Mouse (Mus musculus): ENCODE measurements at regions not wholly inside any gene's neighbourhood (a gene's known extent, or its start where the extent isn't known, plus 50 kb on each side); places are given as distances from the start of the nearest gene placed in this dataset.
A peak's percentile ranks its signal among the peaks of the same experiment; 100 is the strongest.

DNA sequence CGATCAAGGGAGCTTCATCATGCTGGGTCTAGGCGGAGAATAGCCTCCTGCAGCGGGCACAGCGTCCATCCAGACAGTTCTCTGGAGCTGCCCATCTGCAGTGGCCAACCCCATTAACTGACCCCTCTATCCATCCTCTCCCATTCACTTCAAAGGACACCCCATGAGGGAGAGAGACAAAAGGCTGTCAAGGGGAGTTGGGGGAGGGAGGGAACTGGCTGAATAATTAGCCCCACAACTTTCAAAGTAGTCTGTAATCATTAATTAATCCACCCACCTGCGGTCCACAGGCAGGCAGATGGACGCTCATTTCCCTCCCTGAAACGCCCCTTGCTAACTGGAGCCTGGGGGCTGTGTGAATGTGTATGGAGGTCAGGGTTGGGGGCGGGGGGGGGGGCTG, 433.7 kb downstream of the Cd83 start:
- H3K27me3 ChIP-seq (ENCODE audit: control insufficient read depth, insufficient read depth, low read length), result no peaks in the 10 kb centered on the region
- no peaks in the 10 kb centered on the region for H3K36me3 ChIP-seq (ENCODE audit: control insufficient read depth, insufficient read depth, low read length)
- WGBS, result 80% methylated on average over 8 of the region's 8 CpGs
- TF ChIP-seq CTCF (IDR thresholded peaks at IDR 0.05; ENCODE audit: extremely low read depth, insufficient read length, insufficient replicate concordance, low read depth, low read length), result no peak
- TF ChIP-seq POLR2A (IDR thresholded peaks at IDR 0.05; ENCODE audit: low read depth, low read length), result no peak
- H3K4me1 ChIP-seq (ENCODE audit: control insufficient read depth, insufficient read depth, insufficient read length, low read length), result no peaks in the 10 kb centered on the region
- H3K27ac ChIP-seq (ENCODE audit: insufficient read depth, low read depth, low read length), result no peak overlapping the region
- H3K4me3 ChIP-seq (ENCODE audit: low read depth, low read length), result no peak overlapping the region

DNA sequence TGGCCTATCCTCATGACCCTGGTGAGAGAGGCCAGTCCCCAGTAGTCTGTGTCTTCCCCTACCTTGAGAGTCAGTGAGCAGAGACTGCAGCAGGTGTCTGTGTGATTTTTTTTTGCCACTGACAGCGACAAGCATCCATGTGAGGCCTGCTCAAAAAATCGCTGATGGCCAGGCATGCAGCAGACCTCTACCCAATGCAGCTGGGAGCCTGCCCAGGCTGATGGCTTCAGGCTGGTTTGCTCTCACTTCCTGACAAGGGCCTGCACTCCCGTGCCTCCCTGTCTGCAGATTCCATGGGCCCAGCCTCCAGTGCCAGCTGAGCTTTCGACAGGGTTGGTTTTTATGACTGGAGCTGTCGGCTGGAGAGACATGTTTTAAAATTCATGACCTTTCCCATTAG, 437.1 kb downstream of the Cd83 start:
- no peaks in the 10 kb centered on the region for H3K4me1 ChIP-seq (ENCODE audit: control insufficient read depth, insufficient read depth, insufficient read length, low read length)
- no peak overlapping the region for H3K4me3 ChIP-seq (ENCODE audit: low read depth, low read length)
- H3K27me3 ChIP-seq (ENCODE audit: control insufficient read depth, insufficient read depth, low read length), result no peaks in the 10 kb centered on the region
- no peaks in the 10 kb centered on the region for H3K36me3 ChIP-seq (ENCODE audit: control insufficient read depth, insufficient read depth, low read length)
- TF ChIP-seq POLR2A (IDR thresholded peaks at IDR 0.05; ENCODE audit: low read depth, low read length), result no peak
- TF ChIP-seq CTCF (IDR thresholded peaks at IDR 0.05; ENCODE audit: extremely low read depth, insufficient read length, insufficient replicate concordance, low read depth, low read length), result no peak
- H3K27ac ChIP-seq (ENCODE audit: insufficient read depth, low read depth, low read length), result no peak overlapping the region
- WGBS, result 64% methylated on average over 5 of the region's 5 CpGs

DNA sequence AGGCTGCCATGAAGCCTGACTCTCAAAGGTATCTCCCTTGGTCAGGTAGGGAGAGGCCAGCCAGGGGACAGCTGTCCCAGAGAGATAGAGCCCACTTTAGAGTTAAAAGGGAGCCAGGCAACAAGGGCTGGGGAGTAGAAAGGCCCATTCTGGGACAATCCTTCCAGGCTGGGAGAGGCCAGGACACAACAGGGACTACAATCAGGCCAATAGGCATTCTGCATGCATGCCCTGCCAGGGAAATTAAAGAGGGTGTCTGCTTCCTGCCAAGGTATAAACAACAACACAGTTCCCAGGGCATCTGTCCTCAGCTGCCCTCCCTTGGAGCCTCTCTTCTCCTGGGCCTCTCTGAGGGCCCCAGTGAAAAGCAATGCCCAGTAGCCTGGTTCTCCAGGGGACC, 437.8 kb downstream of the Cd83 start:
- H3K27ac ChIP-seq (ENCODE audit: insufficient read depth, low read depth, low read length), result no peak overlapping the region
- H3K4me3 ChIP-seq (ENCODE audit: low read depth, low read length), result no peak overlapping the region
- no peaks in the 10 kb centered on the region for H3K27me3 ChIP-seq (ENCODE audit: control insufficient read depth, insufficient read depth, low read length)
- H3K36me3 ChIP-seq (ENCODE audit: control insufficient read depth, insufficient read depth, low read length), result no peaks in the 10 kb centered on the region
- TF ChIP-seq POLR2A (IDR thresholded peaks at IDR 0.05; ENCODE audit: low read depth, low read length) (no peak), CTCF (IDR thresholded peaks at IDR 0.05; ENCODE audit: extremely low read depth, insufficient read length, insufficient replicate concordance, low read depth, low read length) (no peak)
- no peaks in the 10 kb centered on the region for H3K4me1 ChIP-seq (ENCODE audit: control insufficient read depth, insufficient read depth, insufficient read length, low read length)

DNA sequence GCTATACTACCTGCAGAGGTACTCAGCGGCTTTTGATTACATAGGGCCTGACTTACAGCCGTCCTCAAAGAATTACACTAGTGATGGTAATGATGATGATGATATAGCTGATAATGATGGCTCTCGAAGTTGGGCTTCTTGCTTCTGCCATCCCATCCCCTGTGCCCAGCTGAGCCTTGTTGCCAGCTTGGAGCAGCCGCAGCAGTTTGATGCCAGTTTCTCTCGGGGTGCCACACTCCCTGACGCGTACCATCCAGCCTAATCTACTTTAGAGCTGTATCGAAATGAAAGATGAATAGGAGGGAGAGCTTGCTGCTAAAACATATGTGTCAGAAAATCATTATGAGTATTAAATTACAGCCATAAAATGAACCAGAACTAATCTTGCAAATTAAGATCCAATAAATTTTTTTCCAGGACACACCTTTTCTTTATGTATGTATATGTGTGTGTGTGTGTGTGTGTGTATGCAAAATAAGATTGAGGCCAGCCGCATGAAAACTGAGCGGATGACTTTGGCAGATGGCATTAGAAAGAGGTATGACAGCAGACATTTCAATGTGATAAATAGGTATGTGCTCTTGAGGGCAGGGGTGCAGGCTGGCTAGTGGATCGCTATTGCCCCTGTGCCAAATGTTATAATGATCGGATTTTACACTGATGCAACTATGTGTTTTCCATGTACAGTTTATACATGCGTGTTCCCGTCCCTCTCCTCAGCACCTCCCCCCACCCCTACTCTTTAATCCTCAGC, 443.3 kb downstream of the Cd83 start:
- WGBS, result 74% methylated on average over 14 of the region's 14 CpGs
- TF ChIP-seq CTCF (IDR thresholded peaks at IDR 0.05; ENCODE audit: extremely low read depth, insufficient read length, insufficient replicate concordance, low read depth, low read length) (no peak), POLR2A (IDR thresholded peaks at IDR 0.05; ENCODE audit: low read depth, low read length) (no peak)
- Histone ChIP-seq H3K4me3 (ENCODE audit: low read depth, low read length) (no peak overlapping the region), H3K27ac (ENCODE audit: insufficient read depth, low read depth, low read length) (0 out of 2 replicates have a peak overlapping the region, but pooled peaks have one; percentile 14), H3K36me3 (ENCODE audit: control insufficient read depth, insufficient read depth, low read length) (no peaks in the 10 kb centered on the region), H3K4me1 (ENCODE audit: control insufficient read depth, insufficient read depth, insufficient read length, low read length) (no peaks in the 10 kb centered on the region), H3K27me3 (ENCODE audit: control insufficient read depth, insufficient read depth, low read length) (no peaks in the 10 kb centered on the region)

DNA sequence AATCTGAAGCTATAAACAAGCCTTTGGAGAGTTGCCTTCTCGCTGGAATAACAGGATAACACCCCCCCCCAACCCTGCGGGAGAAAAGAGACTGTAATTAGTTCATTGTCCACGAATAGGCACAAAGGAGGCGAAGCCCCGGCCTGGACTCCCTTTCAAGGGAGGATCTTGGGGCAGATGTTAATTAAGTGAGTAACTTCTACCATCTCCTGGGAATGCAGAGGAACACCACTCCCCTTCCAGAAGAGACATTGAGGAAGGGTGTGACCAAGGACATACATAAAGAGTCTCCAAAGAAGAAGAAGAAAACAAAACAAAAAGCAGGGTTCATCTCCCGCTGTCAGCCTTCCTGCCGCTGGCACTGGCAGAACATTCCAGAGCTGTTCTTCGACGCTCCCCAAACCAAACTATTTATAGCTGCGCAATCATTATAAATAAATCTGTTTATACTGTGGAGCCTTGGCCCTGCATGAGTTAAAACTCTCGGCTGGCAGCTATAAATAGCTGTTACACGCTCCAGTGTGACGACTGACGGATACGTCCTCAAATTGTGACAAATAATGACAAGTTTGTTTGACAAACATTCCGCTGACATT, 444.1 kb downstream of the Cd83 start:
- Histone ChIP-seq H3K4me3 (ENCODE audit: low read depth, low read length) (no peak overlapping the region), H3K36me3 (ENCODE audit: control insufficient read depth, insufficient read depth, low read length) (no peaks in the 10 kb centered on the region), H3K4me1 (ENCODE audit: control insufficient read depth, insufficient read depth, insufficient read length, low read length) (no peaks in the 10 kb centered on the region), H3K27me3 (ENCODE audit: control insufficient read depth, insufficient read depth, low read length) (no peaks in the 10 kb centered on the region), H3K27ac (ENCODE audit: insufficient read depth, low read depth, low read length) (0 out of 2 replicates have a peak overlapping the region, but pooled peaks have one; percentile 14)
- TF ChIP-seq POLR2A (IDR thresholded peaks at IDR 0.05; ENCODE audit: low read depth, low read length) (no peak), CTCF (IDR thresholded peaks at IDR 0.05; ENCODE audit: extremely low read depth, insufficient read length, insufficient replicate concordance, low read depth, low read length) (no peak)
- 37% methylated on average over 16 of the region's 16 CpGs for WGBS

DNA sequence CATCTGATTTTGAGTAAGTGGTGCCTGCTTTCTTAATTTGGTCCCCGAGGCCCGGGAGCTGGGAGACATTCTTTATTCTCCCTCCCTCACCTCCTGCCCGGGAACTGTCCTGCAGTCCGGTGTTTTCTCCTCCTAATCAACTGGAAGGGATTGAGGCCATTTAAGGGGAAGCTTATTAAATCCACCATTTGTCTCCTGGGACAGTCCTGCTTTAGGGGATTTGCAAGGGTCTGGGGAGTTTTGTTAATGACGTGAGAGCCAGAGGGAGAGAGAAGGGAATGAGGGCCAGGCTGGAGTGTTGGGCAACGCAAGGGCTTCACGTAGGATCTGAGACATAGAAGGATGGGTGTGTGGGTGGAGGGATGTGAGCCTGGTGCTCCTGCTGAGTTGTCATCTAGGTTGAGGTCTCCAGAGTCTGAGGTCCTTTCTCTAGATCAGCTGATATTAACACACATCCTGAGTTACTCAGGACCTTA, 444.6 kb downstream of the Cd83 start:
- no peaks in the 10 kb centered on the region for H3K4me1 ChIP-seq (ENCODE audit: control insufficient read depth, insufficient read depth, insufficient read length, low read length)
- TF ChIP-seq POLR2A (IDR thresholded peaks at IDR 0.05; ENCODE audit: low read depth, low read length) (no peak), CTCF (IDR thresholded peaks at IDR 0.05; ENCODE audit: extremely low read depth, insufficient read length, insufficient replicate concordance, low read depth, low read length) (no peak)
- no peak overlapping the region for H3K4me3 ChIP-seq (ENCODE audit: low read depth, low read length)
- no peaks in the 10 kb centered on the region for H3K36me3 ChIP-seq (ENCODE audit: control insufficient read depth, insufficient read depth, low read length)
- H3K27ac ChIP-seq (ENCODE audit: insufficient read depth, low read depth, low read length), result no peak overlapping the region
- H3K27me3 ChIP-seq (ENCODE audit: control insufficient read depth, insufficient read depth, low read length), result no peaks in the 10 kb centered on the region
- 51% methylated on average over 7 of the region's 7 CpGs for WGBS

DNA sequence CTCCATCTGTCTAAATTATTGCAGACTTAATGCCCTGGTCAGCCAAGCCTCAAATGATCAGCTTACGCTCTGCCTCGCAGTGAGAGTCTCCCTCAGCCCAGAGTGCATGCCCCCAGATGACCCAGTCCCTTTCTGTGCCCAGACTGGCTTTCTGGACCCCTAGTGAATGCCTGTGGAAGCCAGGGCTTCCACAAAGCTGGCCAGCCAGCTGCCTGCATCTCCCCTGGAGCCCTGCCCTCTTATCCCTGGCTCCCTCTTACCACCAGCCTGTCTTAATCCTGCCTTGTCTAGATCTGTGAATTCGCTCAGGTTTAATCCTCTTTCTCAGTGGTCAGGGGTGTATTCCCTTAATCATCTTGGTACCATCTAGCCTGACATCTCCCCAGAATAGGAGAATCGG, 446.8 kb downstream of the Cd83 start:
- Histone ChIP-seq H3K4me1 (ENCODE audit: control insufficient read depth, insufficient read depth, insufficient read length, low read length) (no peaks in the 10 kb centered on the region), H3K27ac (ENCODE audit: insufficient read depth, low read depth, low read length) (no peak overlapping the region), H3K4me3 (ENCODE audit: low read depth, low read length) (no peak overlapping the region), H3K27me3 (ENCODE audit: control insufficient read depth, insufficient read depth, low read length) (no peaks in the 10 kb centered on the region), H3K36me3 (ENCODE audit: control insufficient read depth, insufficient read depth, low read length) (no peaks in the 10 kb centered on the region)
- WGBS, result 88% methylated on average over 4 of the region's 4 CpGs
- TF ChIP-seq CTCF (IDR thresholded peaks at IDR 0.05; ENCODE audit: extremely low read depth, insufficient read length, insufficient replicate concordance, low read depth, low read length) (no peak), POLR2A (IDR thresholded peaks at IDR 0.05; ENCODE audit: low read depth, low read length) (no peak)

Data from small intestine, adult 2 months (tissue).